Comparison of ENCODE assay signal across 19 mouse cellular contexts in the genomic region with DNA sequence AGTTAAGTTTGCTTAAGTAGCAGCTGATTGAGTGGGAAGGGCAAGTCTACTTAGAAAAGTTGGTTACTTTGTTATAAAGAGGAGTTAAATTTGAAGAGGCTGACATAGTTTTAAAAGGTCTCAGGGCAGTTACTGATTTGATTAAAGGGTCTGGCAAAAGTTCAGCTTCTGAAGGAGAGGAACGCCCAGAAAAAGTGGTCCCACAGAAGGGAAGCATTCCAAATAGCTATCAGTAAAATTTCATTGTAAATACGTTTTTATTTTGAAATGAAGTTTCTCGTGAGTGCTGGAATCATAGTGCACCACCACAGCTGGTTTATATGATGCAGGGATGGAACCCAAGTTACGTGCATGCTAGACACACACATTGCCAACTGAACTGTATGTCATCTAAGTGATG.
"Had no signal": no experiment of that assay in that cellular context is flagged by ENCODE, and none has a peak within 500 bp of the region (broad histone marks: within the 10 kb centered on the region; RNA-seq: fewer than 3 reads in every experiment).

No protein-coding gene starts in this region.

- ATAC-seq: midbrain, embryonic 16.5 days had no signal

- H3K9me3 ChIP-seq: midbrain, embryonic 10.5 days; midbrain, embryonic 12.5 days; neural tube, embryonic 13.5 days; neural tube, embryonic 15.5 days had no signal

- H3K4me2 ChIP-seq: lung, embryonic 14.5 days; midbrain, embryonic 12.5 days; neural tube, embryonic 13.5 days; neural tube, embryonic 15.5 days had no signal

- H3K27ac ChIP-seq: midbrain, embryonic 10.5 days; midbrain, embryonic 12.5 days; neural tube, embryonic 13.5 days; neural tube, embryonic 15.5 days had no signal

- H3K9ac ChIP-seq: lung, embryonic 14.5 days; midbrain, embryonic 12.5 days; neural tube, embryonic 13.5 days; neural tube, embryonic 15.5 days had no signal

- DNase-seq: lung, adult 18-20 months; lung, postnatal 10 days; lung, postnatal 4 days; midbrain, embryonic 14.5 days; retina, postnatal 1 day; right cerebral cortex, adult 18-20 months; right cerebral cortex, postnatal 25 days; right cerebral cortex, postnatal 4 days; spleen, adult 18-20 months; thymus, adult 18-20 months; thymus, postnatal 25 days; thymus, postnatal 4 days had no signal

- H3K27me3 ChIP-seq: neural tube, embryonic 13.5 days; neural tube, embryonic 15.5 days had no signal

- H3K4me3 ChIP-seq: midbrain, embryonic 10.5 days; midbrain, embryonic 12.5 days; myocyte; neural tube, embryonic 13.5 days; neural tube, embryonic 15.5 days had no signal

- H3K4me1 ChIP-seq: midbrain, embryonic 12.5 days; neural tube, embryonic 15.5 days had no signal
